Mouse (Mus musculus): ENCODE measurements around the gene Mecom. TPM values are rescaled to one million over a fixed set of nuclear protein-coding genes. Genes with fewer than 3 reads are reported as not detected.

Gene Mecom
- total RNA-seq, 1 experiment, result 2.3 TPM

GRCm38 (mm10) chr3:30560677-30561314 lies 13.0 kb upstream of the Mecom start:
- H3K4me1 ChIP-seq (ENCODE audit: control insufficient read depth in 2 of 2, insufficient read depth in 2 of 2, low read length in 2 of 2, poor library complexity in 1 of 2), result peaks cover 4 to 5% of the 10 kb centered on the region in 2 experiments; a peak in 2 of 4 replicates
- DNase-seq (ENCODE audit: low read depth, low spot score), result no peak

GRCm38 (mm10) chr3:30553741-30554140 lies 5.9 kb upstream of the Mecom start:
- H3K4me1 ChIP-seq (ENCODE audit: control insufficient read depth in 2 of 2, insufficient read depth in 2 of 2, low read length in 2 of 2, poor library complexity in 1 of 2), result no peaks in the 10 kb centered on the region
- no peak for DNase-seq (ENCODE audit: low read depth, low spot score)
- H3K27ac ChIP-seq (ENCODE audit: insufficient read depth, low read depth, low read length, poor library complexity, severe bottlenecking), result no peak overlapping the region
- no peak overlapping the region for H3K9ac ChIP-seq (ENCODE audit: insufficient read depth, low read depth, low read length, poor library complexity, severe bottlenecking)
- H3K4me3 ChIP-seq (ENCODE audit: insufficient read depth in 1 of 2, low read depth in 1 of 2, low read length in 2 of 2, poor library complexity in 1 of 2, severe bottlenecking in 1 of 2), result no peak overlapping the region
- H3K36me3 ChIP-seq (ENCODE audit: control insufficient read depth, insufficient read depth, low read length, poor library complexity, severe bottlenecking), result no peaks in the 10 kb centered on the region
- no peaks in the 10 kb centered on the region for H3K9me3 ChIP-seq (ENCODE audit: control insufficient read depth, insufficient read depth, low read depth, low read length)
- TF ChIP-seq CHD2 (IDR thresholded peaks at IDR 0.05; ENCODE audit: low read depth, low read length) (no peak), ZNF384 (IDR thresholded peaks at IDR 0.05; ENCODE audit: low read depth, low read length) (no peak), MAFK (IDR thresholded peaks at IDR 0.05; ENCODE audit: insufficient read depth, low read depth, low read length) (no peak), HCFC1 (IDR thresholded peaks at IDR 0.05; ENCODE audit: borderline replicate concordance, insufficient read depth, low read length) (no peak), ZC3H11A (IDR thresholded peaks at IDR 0.05; ENCODE audit: borderline replicate concordance, low read depth, low read length) (no peak)
- in situ Hi-C loops (cut with MboI; ENCODE audit: low sequenced_read_pairs in 2 of 2, unreplicated experiment in 2 of 2), result no loop called here

More at GRCm38 (mm10) chr3:30560677-30561314, 13.0 kb upstream of the Mecom start:
- H3K27ac ChIP-seq (ENCODE audit: insufficient read depth, low read depth, low read length, poor library complexity, severe bottlenecking), result no peak overlapping the region
- TF ChIP-seq ZC3H11A (IDR thresholded peaks at IDR 0.05; ENCODE audit: borderline replicate concordance, low read depth, low read length) (no peak), MAFK (IDR thresholded peaks at IDR 0.05; ENCODE audit: insufficient read depth, low read depth, low read length) (no peak), CHD2 (IDR thresholded peaks at IDR 0.05; ENCODE audit: low read depth, low read length) (no peak)
- no peak overlapping the region for H3K9ac ChIP-seq (ENCODE audit: insufficient read depth, low read depth, low read length, poor library complexity, severe bottlenecking)
- no peak overlapping the region for H3K4me3 ChIP-seq (ENCODE audit: insufficient read depth in 1 of 2, low read depth in 1 of 2, low read length in 2 of 2, poor library complexity in 1 of 2, severe bottlenecking in 1 of 2)
- H3K9me3 ChIP-seq (ENCODE audit: control insufficient read depth, insufficient read depth, low read depth, low read length), result no peaks in the 10 kb centered on the region
- no peaks in the 10 kb centered on the region for H3K36me3 ChIP-seq (ENCODE audit: control insufficient read depth, insufficient read depth, low read length, poor library complexity, severe bottlenecking)
- in situ Hi-C loops (cut with MboI; ENCODE audit: low sequenced_read_pairs in 2 of 2, unreplicated experiment in 2 of 2), result no loop called here

- in situ Hi-C loops (cut with MboI; ENCODE audit: low sequenced_read_pairs in 2 of 2, unreplicated experiment in 2 of 2), result no loop called here
- Histone ChIP-seq H3K9ac (ENCODE audit: insufficient read depth, low read depth, low read length, poor library complexity, severe bottlenecking) (no peak overlapping the region), H3K27ac (ENCODE audit: insufficient read depth, low read depth, low read length, poor library complexity, severe bottlenecking) (no peak overlapping the region), H3K4me3 (ENCODE audit: insufficient read depth in 1 of 2, low read depth in 1 of 2, low read length in 2 of 2, poor library complexity in 1 of 2, severe bottlenecking in 1 of 2) (no peak overlapping the region), H3K9me3 (ENCODE audit: control insufficient read depth, insufficient read depth, low read depth, low read length) (no peaks in the 10 kb centered on the region), H3K36me3 (ENCODE audit: control insufficient read depth, insufficient read depth, low read length, poor library complexity, severe bottlenecking) (no peaks in the 10 kb centered on the region), H3K4me1 (ENCODE audit: control insufficient read depth in 2 of 2, insufficient read depth in 2 of 2, low read length in 2 of 2, poor library complexity in 1 of 2) (peaks cover 0 to 8% of the 10 kb centered on the region in 2 experiments; a peak in 1 of 4 replicates)
- no peak for TF ChIP-seq ZC3H11A (IDR thresholded peaks at IDR 0.05; ENCODE audit: borderline replicate concordance, low read depth, low read length)
- DNase-seq (ENCODE audit: low read depth, low spot score), result no peak
Observed at GRCm38 (mm10) chr3:30550218-30550617, 2.4 kb upstream of the Mecom start.

DNA sequence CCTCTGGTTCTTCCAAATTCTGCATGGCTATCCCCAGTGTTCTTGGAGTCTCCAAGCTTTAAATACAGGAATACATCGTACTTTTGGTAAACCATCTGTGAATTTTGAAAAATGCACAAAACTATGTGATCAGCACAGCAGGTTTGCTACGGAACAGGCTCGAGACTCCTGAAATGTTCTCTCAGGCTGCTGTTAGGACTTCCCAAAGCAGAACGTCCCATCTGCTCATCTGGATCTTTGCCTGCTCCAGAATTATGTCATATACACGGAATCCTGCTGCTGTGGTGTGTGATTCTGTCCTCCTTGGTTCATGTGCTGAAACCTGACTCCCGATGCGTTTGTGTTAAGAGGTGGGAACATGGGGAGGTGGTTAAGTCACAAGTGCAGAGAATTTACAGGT lies 1.1 kb upstream of the Mecom start:
- Histone ChIP-seq H3K4me3 (ENCODE audit: insufficient read depth in 1 of 2, low read depth in 1 of 2, low read length in 2 of 2, poor library complexity in 1 of 2, severe bottlenecking in 1 of 2) (no peak overlapping the region), H3K4me1 (ENCODE audit: control insufficient read depth in 2 of 2, insufficient read depth in 2 of 2, low read length in 2 of 2, poor library complexity in 1 of 2) (peaks cover 0 to 8% of the 10 kb centered on the region in 2 experiments; a peak in 1 of 4 replicates), H3K36me3 (ENCODE audit: control insufficient read depth, insufficient read depth, low read length, poor library complexity, severe bottlenecking) (no peaks in the 10 kb centered on the region), H3K9ac (ENCODE audit: insufficient read depth, low read depth, low read length, poor library complexity, severe bottlenecking) (no peak overlapping the region), H3K27ac (ENCODE audit: insufficient read depth, low read depth, low read length, poor library complexity, severe bottlenecking) (no peak overlapping the region), H3K9me3 (ENCODE audit: control insufficient read depth, insufficient read depth, low read depth, low read length) (no peaks in the 10 kb centered on the region)
- DNase-seq (ENCODE audit: low read depth, low spot score), result no peak
- no peak for TF ChIP-seq CHD2 (IDR thresholded peaks at IDR 0.05; ENCODE audit: low read depth, low read length)
- TF ChIP-seq ZNF384 (IDR thresholded peaks at IDR 0.05; ENCODE audit: low read depth, low read length), result no peak
- no peak for TF ChIP-seq HCFC1 (IDR thresholded peaks at IDR 0.05; ENCODE audit: borderline replicate concordance, insufficient read depth, low read length)
- no peak for TF ChIP-seq MAFK (IDR thresholded peaks at IDR 0.05; ENCODE audit: insufficient read depth, low read depth, low read length)
- TF ChIP-seq ZC3H11A (IDR thresholded peaks at IDR 0.05; ENCODE audit: borderline replicate concordance, low read depth, low read length), result no peak
- in situ Hi-C loops (cut with MboI; ENCODE audit: low sequenced_read_pairs in 2 of 2, unreplicated experiment in 2 of 2), result no loop called here

DNA sequence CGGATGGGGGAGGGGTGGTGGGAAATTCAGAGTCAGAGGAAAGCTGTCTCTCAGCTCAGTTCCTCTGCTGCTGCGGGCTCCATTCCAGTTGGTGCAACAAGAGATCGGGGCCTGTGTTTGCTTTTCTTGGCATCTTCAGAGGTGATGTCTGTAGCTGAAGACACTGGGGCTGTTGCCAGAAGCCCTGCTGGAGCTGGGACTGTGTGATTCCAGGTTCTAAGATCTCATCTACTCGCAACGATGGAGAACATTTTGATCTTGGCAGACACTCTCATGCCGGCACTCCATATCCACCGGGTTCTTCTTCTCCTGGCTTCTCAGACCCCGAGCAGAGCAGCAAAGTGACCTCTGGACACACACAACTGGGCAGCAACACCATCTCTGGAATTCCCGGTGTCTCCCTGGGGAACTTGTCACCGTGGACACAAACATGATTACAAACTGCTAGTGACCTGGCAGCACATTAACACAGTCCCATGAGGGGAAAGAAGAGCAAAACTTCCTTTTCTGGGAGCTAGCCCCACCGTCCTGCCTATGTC lies 908 bp downstream of the Mecom start:
- Histone ChIP-seq H3K4me1 (ENCODE audit: control insufficient read depth in 2 of 2, insufficient read depth in 2 of 2, low read length in 2 of 2, poor library complexity in 1 of 2) (peaks cover 0 to 8% of the 10 kb centered on the region in 2 experiments; a peak in 1 of 4 replicates), H3K27ac (ENCODE audit: insufficient read depth, low read depth, low read length, poor library complexity, severe bottlenecking) (no peak overlapping the region), H3K9ac (ENCODE audit: insufficient read depth, low read depth, low read length, poor library complexity, severe bottlenecking) (no peak overlapping the region), H3K36me3 (ENCODE audit: control insufficient read depth, insufficient read depth, low read length, poor library complexity, severe bottlenecking) (no peaks in the 10 kb centered on the region), H3K9me3 (ENCODE audit: control insufficient read depth, insufficient read depth, low read depth, low read length) (no peaks in the 10 kb centered on the region), H3K4me3 (ENCODE audit: insufficient read depth in 1 of 2, low read depth in 1 of 2, low read length in 2 of 2, poor library complexity in 1 of 2, severe bottlenecking in 1 of 2) (no peak overlapping the region)
- no peak for DNase-seq (ENCODE audit: low read depth, low spot score)
- in situ Hi-C loops (cut with MboI; ENCODE audit: low sequenced_read_pairs in 2 of 2, unreplicated experiment in 2 of 2), result no loop called here
- TF ChIP-seq ZNF384 (IDR thresholded peaks at IDR 0.05; ENCODE audit: low read depth, low read length) (no peak), MAFK (IDR thresholded peaks at IDR 0.05; ENCODE audit: insufficient read depth, low read depth, low read length) (no peak), CHD2 (IDR thresholded peaks at IDR 0.05; ENCODE audit: low read depth, low read length) (no peak), ZC3H11A (IDR thresholded peaks at IDR 0.05; ENCODE audit: borderline replicate concordance, low read depth, low read length) (no peak), HCFC1 (IDR thresholded peaks at IDR 0.05; ENCODE audit: borderline replicate concordance, insufficient read depth, low read length) (no peak)
